Mouse (Mus musculus): Measurements from ENCODE around the gene Gm21970.

DNA sequence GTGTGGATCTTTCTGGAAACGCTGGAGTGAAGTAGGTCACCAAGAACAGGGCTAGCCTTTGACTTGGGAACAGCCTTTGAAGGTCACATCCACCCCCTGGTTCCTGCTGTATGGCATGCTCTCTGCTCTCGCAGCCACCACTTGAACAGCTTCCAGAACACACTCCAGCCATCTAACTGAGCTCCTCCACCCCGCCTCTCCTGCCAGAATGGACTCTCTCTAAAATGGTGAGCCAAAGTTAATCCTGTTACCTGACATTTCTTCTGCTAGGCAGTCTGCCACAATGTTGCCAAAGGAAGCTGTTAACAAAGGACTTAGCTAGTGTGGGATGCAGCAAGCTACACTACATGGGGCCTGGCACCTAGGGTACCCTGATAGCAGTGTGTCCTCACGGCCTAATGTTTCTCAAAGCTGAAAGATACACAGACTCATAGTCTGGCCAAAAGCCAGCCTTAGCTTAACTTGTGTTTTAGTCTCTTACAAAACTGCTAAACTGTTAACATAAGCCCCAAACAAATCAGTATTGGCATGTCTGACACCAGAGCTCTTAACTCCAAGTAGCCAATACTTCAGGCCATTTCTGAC is 3.4 kb downstream of the Gm21970 start:
- TF ChIP-seq CTCF (IDR thresholded peaks at IDR 0.05; ENCODE audit: extremely low read depth, insufficient read length, insufficient replicate concordance, low read depth, low read length) (no peak), POLR2A (IDR thresholded peaks at IDR 0.05; ENCODE audit: low read depth, low read length) (no peak)
